Mouse (Mus musculus): ENCODE measurements at regions not wholly inside any gene's neighbourhood (a gene's known extent, or its start where the extent isn't known, plus 50 kb on each side); places are given as distances from the start of the nearest gene placed in this dataset.

DNA sequence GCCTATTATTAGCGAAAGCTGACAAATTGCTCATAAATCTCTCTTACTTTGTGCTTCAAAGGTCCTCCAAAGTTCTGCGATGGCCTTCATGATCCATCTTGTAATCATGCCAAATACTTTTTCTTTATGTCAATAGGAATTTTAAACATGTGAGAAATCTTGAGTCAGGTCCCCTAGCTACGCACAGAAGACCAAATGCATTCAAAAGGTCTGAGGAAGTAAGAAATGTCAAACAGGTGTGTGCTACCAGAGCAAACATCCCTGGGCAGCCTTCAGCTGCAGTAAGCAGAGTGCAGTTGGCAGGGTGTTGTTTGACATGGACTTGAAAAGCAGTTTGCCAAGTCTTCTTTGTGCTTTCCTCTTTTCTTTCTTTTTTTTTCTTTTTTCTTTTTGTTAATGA lies 125.2 kb upstream of the Pkn2 start:
- no peak for DNase-seq

DNA sequence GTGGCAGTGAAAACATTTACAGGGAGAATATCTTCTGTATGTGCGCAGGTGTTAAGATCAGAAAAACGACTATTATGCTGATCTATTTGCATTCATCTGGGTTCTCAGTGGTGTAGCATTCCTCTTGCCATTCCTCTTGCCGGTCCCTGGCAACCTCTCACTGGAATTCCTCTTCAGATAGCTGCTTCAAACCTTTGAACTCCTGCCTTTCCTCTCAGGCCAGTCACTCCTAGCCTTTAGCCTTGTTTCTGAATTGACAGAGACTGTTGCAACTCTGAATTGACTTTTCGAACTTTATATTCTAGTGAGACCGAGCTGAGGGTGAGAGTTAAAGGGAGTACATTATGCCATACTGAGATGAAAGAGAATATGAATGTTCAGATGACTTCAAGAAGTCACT lies 120.1 kb upstream of the Pkn2 start:
- DNase-seq, result peak; percentile 6

DNA sequence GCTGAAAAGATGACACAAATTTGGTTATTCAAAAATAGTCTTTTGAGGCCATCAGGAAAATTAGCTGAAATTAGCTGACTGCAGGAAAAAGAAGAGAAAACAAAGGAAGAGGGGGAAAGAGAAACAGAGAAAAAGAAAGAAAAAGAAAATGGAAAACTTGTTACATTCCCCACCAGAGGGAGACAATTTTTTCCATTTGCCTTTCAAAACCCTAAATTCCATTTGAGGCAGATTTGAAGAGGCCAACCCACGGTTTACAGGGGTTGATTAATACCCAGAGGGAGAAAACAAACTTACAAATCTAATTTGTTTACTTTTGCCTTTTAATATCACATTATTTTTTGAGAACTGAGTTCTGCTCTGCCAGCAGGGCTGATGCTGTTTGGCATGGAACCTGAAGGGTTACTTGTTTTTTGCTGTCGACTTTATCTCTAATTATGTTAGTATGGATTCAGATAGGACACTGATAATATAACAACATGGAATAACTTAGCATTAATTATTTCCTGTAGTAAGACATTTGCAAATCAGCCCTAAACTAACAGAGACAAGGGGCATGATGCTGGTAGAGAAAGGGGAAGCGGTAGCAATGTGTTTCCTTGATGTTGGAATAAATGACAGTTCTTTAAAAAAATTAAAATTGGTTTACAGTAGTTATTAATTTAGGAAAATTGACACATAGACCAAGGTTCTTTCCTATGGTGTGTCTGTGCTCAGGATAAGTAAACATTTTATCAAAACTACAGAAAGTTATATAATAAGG lies 114.4 kb upstream of the Pkn2 start:
- DNase-seq, result no peak

DNA sequence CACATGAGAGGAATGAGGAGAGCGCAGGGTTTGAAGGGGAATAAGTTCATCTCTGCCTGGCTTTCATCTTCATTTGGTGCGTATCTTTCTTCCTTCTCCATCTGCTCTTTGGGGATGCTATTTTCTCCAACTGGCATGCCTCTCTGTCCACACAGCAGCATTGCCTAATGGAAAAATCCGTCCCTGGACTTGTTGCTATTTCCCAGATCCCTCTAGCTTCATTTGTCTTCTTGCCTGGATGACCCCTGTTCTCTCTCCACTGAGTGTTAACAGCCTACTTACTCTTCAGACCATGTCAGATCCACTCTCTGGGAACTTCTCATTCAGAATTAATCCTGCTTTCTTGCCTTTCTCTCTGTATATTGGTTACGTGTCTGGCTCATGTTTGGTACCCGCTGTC lies 102.7 kb upstream of the Pkn2 start:
- no peak for DNase-seq

DNA sequence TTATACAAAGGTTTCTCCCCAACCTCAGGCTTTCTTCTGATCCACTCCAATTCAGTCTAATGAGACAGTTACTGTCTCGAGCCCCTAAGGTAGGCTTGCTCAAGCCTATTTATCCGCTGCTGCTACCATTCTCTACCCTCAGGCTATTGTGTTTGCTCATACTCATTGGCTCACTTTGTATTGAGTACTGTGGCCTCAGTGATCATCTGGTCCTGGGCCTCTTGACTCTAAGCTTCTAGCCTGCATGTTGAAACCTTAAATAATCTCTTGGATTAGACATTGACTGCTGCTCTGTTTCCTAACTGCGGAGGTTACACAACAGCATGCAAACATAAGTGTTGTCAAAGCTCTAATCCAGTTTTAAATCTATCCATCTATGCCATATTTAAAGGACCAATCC lies 99.4 kb upstream of the Pkn2 start:
- no peak for DNase-seq

DNA sequence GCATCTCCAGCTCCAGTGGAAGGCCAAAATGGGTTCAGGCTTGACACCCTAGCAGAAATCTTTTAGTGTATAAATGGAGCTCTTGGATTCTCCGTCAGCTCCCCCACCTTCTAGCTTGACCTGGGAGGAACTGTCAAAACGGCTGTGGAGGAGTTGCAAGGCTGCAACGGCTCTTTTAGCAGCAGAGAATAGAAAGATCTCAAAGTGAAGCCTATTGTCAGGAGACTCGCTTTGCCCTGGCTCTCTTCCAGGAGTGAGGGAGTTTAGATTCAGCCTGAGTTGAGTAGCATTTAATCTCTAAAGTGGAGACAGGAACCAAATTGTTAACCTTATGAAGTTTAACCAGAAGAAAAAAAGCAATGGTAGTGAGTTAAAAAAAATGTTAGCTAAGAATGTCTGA lies 97.4 kb upstream of the Pkn2 start:
- no peak for DNase-seq

DNA sequence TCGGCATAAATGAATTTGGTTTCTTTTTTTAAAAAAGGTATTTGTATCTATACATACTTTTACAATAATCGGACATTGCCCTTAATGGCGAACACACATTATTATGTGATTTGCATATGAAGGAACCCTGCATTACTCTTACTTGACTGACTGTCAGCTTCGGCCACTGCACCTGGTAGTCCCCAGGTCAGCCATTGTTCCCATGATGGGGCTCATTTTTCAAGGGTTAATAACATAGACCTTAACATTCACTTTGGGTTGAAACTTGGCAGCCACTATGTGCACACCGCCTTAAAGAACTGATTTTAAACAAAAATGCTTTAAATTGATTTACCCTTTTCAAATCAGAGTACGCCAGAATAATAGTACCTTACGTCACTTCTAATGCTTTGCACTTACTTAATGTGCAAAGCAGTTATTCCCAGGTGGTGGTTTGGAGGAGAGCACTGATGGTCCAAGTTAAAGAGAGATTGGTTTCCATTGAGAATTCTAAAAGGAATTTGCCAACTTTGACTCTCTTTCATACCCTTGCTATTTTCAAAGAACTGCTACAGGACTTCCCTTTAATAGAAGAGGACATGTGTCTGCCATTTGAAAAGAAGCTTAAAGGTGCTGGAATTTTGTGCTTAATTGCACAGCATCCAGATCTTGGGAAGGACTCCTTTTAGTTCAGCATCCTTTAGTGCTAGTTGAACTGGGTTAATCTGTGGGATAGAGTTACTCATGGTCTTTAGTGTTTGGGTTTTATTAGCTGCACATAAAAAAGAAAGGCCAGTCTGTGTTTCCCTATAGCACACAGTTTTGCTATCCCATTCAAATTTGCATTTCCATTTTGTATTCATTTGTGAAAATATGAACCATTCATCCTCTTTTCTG lies 95.0 kb upstream of the Pkn2 start:
- DNase-seq, result no peak

DNA sequence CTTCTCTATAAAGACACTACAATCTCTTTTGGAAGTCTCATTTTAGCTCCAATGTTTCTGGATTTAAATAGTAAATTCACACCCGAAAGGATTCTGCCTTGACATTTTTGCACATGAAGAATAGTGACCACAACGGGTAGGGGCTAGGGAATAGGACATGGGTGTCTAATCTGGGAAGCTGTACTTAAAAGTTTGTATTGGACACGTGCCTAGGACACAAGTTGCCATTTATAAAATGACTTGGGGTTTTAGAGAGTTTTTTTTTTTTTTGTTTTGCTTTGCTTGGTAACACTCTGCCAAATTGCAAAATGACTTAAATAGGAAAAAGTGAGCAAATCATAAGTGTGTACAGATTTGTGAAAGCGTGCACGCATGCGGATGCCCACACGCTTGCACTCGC lies 93.8 kb upstream of the Pkn2 start:
- no peak for DNase-seq

DNA sequence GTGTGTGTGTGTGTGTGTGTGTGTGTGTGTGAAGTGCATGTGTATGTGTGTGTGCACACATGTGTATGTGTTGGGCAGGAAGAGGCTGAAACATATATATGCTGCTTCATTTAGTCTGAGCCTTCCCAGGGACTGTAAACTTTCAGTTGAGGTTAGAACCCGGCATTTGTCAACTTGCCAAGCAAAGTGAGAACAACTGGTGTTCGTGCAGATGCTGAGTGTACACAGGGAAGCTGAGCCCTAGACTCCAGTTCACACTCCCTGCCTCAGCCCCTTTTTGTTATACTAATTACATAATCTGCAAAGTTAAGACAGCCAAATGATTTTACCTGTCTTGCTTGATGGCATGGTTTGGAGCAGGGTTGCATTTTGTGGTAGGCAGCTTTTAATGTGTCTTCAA lies 87.7 kb upstream of the Pkn2 start:
- DNase-seq, result no peak

DNA sequence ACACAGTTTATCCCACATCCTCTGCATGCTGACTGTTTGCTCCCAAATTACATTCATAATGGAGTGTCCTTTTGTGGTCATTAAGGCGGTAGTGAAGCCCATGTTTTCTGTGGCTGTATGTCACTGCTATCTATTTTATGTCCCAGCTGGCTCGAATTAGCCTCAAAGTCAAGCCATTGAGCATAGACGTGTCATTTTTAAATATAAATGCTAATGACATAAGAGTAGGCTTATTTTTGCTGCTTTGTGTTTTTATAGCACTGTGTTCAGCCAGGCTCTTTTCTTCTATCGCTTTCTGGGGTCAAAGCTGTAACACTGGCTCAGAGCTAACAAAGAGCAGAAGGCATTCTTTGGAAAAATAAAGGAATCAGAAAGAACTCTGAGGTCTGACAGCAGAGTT lies 83.8 kb upstream of the Pkn2 start:
- DNase-seq, result no peak

DNA sequence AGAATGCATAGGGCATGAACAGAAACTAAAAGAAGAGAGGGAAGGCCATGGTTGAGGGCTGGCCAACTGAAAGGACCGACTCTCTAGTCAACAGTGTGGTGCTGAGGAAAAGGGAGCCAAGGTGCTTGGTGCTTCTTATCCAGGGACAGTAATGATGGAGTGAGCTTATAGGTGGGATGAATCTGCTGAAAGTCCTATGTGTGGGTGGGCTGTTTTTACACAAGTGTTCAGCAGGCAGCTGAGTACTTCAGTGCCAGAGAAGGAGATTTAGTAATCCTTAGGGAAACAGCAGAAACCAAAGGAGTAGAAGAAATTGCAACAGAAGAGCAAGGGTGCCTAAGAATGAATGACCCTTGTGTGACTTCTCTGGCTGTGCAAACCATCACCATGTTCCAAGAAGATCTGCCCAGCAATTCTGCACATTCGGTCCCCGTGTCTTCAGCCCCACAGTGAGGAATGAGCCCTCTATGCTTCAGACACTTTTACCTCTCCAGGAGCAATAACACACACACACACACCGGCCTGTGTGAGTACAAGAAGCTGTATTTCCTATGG lies 82.1 kb upstream of the Pkn2 start:
- DNase-seq, result no peak

DNA sequence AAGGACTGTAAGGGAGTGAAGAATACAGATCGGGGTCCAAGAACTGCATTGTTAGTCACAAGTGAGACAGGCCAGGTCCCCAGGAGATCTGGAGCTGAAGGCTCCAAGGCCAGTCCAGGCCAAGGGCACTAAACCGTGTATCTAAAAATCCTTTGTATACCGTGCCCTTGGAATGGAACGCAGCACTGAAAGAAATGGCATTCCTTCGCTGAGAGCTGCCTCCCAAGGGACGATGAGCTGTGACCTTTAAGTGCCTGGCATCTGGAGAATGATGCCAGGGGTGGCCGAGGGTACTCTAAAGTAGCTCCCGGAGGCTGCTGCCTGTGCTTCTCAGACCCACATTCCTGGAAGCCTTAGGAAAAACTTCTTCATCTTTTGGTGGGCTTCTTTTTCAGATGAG lies 76.0 kb upstream of the Pkn2 start:
- no peak for DNase-seq

DNA sequence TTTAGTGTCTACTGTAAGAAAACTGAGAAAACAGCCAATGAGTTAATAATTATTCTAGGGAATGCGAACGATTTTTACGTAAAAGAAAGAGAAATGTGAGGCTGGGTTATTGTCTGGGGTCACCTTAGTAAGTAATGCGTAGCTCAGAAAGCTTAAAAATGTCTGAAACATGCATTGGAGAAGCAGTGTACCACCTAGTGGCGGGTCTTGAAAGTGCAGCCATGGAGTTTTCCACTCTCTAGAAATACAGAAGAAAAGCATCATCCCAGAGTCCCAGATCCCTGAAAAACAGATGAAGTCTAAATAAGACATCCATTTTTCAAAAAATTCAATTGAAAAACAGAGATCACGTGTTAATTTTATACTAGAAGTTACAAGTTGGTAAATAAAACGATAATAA lies 67.0 kb upstream of the Pkn2 start:
- DNase-seq, result peak; percentile 73

DNA sequence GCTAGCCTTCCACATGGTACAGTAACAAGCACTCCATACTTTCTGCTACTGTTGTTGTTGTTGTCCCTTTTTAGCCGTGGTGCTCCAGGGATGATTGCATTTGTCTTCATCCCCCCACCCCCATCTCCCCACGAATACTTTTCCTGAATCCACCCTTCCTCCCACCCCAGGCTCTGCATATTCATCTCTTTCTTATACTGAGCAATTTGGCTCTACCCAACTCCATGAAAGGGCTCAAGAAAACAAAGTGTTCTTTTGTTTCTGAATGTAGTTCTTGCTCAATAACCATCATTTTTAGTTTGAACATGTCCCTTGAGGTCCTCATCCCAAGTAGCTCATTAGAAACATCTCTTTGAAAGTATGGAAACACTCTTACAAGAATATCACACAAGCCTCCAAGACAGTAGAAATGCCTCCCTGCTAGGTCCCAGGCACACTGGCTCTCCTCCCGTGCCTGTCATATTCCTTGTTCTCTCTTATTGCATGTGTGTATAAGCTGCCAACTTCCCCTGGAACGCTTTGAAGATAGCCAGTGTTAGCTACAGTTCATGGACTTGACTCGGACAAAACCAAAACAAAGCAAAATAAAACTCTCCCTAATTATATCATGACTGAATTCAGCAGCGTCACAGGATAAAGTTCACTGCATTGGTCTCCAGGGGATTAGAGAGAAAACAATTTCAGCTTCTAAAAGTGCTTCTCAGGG lies 59.7 kb upstream of the Pkn2 start:
- DNase-seq, result no peak

DNA sequence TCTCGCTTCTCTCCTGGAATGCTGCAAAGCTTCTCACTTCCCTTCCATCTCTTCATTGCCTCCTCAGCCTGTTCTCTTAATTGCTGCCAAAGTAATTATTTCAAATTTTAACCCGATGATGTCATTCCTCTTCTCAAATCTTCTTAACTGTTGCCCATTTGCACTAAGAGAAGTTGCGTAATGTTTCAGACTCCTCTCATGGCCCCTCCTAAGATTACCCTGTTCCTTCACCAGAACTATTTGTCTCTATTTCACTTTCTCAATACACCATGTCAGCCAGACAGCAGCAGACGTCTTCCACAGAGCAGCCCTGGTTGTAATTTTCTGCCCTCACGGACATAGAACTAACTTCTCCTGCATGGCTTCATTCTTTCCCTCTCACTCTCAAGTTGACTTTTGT lies 59.1 kb upstream of the Pkn2 start:
- no peak for DNase-seq

DNA sequence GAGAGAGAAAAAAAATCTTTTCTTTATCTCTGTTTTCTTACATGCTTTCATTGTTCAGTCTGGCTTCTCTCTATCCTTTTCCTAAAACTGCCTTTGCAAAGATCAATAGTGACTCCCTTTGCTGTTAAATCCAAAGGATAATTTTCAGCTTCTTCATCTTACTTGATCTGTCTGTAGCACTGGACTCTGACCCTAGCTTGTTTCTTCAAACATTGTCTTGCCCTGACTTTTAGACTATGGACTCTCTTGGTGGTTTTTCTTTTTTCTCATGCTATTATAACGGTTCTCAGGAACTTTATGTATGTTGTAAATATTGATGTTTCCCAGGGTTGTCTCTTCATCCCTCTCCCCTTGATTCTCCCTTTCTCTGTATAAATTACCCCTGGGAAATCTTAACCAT lies 58.0 kb upstream of the Pkn2 start:
- DNase-seq, result no peak

DNA sequence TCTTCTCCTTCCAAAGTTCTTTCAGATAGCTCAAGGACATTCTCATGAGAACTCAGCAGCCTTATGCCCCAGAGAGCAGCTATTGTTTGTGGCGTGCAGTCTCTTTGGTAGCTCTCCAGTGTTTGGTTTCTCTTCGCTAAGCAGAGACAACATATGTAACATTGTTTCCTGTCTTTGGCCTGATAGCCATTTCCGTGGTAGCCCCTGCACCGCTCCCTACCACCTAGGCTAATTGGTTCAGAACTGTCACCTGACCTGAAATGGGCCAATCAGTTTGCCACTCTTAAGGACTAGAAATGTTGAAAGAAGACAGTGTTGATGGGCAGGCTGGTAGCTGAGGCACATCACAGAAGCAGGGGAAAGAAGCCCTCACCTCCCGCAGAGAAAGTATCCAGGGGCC lies 54.1 kb upstream of the Pkn2 start:
- no peak for DNase-seq

DNA sequence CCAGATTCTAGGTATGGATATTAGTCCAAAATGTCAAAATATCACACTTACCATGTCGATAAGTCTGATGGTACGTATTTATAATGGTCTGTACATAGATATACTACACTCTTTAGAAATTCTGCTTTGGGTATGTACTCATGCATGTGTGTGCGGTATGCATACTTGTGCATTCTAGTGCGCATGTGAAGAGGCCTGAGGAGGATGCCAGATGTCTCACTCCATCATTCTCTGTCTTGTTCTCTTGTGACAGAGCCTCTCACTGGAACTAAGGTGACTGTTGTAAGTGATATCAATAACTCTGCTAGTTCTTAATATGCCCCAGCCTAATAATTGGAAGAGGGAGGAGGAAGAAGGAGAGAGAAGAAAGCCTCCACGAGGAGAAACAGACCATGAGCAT lies 52.5 kb upstream of the Pkn2 start:
- no peak for DNase-seq

DNA sequence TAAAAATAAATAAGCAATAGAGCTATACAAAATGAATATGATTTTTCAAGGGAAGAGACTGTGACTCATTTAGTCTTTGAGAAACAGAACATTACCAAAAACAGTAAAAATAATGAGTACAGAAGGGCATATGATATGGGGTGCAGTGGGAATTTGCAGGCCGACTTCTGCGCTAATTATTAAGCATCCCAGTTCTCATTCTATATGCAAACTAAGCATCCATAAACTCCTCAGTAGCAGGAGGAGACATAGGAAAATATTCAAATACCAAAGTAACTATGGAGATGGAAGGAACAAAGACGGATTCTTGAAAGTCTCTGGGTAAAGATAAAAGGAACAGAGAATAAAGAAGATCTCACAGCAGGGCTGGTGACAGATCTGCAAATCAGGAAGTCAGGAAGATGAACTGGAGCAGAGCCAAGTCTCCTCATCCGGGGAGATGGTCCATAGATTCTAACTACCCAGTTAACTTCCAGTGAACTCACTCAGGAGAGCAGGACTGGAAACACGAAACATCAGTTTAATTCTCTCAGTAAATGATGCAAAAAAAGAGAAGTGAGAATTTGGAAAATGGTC lies 52.0 kb upstream of the Pkn2 start:
- no peak for DNase-seq
